Mouse (Mus musculus) naive thymus-derived CD4-positive, alpha-beta T cell, adult 2 months (primary cell): Measurements from ENCODE around the gene Rmdn3.
A peak's percentile ranks its signal among the peaks of the same experiment; 100 is the strongest.

Experiments used
- DNase-seq: peaks from one replicate; pipeline ENCODE4 v3.0.0-alpha.2; 2011; ENCODE audit warnings: low read depth

Rmdn3 gene

DNA sequence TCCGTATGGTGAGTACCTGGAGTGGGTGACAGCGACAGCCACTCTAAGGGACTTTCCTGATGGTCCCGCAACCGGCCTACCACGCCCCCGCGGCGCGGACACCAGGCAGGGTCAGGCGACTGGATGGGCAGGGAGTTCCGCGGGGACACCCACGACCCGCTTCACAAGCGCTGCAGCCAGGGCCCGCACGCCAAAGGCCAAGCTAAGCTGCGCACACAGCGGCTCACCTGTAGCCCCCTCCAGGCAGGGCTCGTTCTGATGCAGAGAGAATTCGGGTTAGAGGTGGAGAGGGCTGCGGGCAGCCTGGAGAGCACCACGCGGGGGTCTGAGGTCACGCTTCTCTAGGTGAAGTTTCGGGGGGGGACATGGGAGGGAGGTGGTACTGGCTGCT, 11.0 kb upstream of the Rmdn3 start:
- DNase-seq, result no peak

DNA sequence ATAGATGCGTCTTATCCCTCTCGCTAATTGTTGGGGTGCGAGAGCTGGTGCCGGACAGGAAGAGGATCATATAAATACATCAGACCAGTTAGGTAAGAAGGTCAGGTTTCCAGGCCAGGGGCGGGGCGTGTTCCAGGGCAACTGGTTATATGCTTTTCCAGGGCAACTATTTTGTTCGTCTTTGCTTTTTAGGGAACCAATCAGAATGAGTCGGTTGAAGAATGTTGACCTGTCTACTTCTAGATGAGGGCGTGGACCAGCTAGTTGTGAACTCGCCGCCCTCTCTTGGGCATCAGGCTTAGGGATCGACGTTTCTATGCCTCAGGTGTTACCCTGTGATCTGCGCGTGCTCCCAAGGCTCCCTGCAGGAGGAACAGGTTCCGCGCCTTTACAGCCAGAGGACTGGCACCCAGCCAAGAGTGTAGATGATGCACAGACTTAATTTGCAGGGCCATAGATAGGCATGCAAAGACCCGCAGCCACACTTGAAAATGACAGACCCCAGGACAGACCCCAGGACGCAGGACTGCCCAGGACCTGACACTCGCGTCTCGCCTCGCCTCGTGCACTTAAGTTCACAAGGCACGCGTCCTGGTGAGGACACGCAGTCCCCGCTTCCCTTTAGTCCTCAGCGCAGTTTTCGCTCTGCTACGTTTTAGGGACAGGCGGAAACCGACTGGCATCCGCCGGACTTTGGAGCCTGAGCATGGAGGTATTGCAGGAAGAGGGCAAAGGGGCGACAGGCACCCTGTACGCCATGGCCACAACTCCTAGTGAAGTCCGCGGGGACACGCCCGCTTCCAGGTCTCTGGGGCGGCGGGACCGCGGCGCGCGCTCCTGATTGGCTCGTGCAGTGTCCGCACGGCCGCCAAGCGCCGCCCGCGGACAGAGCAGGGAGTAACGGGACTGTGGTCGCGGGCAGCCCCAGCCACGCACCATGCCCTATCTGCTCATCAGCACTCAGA, 10.3 kb upstream of the Rmdn3 start, which contains the start of gene Gchfr:
Gene Gchfr, plus strand, starts transcription at position 873 of the 965 bp plus-strand sequence.
- DNase-seq, result peak; percentile 52

DNA sequence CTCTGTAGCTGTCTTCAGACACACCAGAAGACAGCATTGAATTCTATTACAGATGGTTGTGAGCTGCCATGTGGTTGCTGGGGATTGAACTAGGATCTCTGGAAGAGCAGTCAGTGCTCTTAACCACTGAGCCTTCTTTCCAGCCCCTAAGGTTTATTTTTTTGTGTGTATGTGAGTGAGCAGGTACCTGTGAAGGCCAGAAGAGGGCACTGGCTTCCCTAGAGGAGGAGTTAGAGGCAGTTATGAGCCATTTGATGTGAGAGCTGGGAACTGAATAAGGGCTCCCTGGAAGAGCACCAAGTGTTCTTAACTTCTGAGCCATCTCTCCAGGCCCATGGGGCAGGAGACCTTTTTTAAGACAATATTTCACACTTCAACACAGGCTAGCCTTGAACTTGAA, 8.6 kb upstream of the Rmdn3 start:
- no peak for DNase-seq

DNA sequence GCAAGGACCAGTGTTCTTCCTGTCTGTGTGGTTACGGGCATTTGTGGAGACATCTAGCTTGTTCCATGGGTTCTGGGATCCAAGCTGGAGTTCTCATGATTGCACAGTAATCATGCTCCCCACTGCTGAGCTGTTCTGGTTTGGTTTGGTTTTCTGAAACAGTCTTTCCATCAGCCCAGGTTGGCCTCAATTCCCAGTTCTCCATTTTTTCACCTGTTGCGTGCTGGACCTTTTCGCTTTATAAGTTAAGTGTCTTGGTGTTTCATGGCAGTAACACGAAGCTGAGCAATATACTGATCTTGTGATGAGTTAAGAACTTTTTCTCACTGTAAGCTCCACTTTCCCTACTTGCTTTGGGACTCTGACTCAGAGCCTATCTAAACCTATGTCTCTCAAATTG, 7.2 kb upstream of the Rmdn3 start:
- DNase-seq, result no peak

DNA sequence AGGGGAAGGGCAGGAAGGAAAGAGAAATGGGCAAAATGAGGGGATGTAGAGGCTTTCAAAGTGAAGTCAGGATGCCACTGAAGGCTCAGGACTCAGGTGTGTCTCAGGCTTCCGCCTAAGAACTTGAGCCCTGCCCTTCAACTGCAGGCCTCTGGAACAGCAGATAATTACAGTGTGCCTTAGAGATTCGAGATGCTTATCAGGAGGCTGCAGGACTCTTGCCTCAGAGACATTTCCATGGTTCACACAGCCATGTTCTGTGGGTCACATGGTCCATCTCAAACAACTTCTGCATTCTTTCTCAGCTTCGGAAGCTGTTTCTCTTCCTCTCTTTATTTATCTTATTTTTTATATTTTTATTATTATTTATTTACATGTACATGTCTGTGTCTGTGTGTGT, 6.3 kb upstream of the Rmdn3 start:
- DNase-seq, result no peak

DNA sequence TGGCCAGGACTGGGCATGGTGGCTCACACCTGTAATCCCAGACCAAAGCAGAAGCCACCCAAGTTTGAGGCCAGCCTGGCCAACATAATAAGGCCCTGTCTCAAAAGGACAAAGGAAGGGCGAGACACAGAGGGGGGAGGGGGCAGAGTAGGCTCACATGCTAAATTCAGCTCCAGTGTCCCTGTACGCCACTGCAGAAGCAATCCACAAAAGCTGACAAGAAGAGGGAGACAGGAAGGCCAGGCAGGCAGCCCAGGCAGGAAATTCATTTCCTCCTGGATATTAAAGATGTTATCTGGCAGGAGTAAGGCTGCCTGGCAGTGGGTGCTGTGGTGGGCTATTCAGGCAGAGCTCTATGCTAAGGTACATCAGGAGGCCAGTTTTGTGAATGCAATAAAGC, 4.4 kb upstream of the Rmdn3 start:
- no peak for DNase-seq

DNA sequence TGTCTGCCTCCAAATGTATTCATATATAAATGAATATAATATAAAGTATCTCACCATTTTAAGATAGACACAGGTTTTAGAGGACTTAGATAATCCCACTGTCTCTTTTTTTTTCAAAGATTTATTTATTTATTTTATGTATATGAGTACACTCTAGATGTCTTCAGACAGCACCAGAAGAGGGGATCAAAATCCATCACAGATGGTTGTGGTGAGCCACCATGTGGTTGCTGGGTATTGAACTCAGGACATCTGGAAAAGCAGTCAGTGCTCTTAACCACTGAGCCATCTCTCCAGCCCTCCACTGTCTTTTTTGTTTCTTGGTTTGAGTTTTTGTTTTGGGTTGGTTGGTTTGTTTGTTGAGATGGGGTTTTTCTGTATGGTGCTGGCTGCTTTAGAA, 1.0 kb upstream of the Rmdn3 start:
- DNase-seq, result peak; percentile 11

DNA sequence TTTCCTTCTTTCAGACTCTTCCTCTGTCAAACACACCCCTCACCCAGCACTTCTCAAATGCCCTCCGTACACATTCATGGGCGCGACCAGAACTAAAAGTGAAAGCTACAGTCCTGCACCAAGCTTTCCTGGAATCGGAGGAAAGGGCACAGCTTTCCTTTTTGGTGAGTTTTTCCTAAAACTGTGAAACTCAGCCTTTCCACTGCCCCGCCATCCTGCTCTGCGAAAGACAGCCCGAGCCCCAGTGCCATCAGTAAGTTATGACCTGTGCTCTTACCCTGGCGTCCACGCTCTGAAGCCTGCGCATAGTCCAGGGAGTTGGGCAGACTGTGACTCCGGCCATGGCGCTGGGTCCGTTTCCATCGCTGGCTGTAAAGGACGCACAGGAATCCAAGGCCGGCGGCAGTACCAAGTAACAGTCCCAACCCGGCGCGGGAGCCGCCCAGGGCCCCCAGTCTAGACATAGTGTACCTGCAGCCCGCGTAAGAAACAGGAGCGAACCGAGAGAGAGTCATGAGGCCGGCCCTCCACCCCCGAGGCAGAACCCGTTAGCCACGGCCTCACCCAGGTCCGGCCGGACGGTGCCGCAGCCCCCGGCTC, 653 bp downstream of the Rmdn3 start:
- no peak for DNase-seq

DNA sequence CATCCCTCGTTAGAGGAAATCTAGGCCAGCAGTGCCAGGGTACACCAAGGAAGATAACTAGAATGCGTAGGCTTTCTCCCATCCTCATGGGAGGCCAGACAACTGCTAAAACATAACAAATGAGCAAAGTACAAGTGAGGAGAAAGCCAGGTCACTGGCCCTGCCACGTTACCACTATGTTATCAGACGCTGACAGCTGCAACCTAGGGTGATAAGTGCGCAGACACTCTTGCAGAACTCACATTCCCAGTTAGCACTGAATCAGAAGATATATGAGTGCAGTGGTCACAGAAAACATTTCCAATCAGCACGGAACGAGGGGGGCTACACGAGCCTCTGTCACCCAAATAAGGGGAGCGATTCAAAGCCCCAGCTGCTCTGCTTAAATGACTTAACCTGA, 1.4 kb downstream of the Rmdn3 start:
- DNase-seq, result no peak

DNA sequence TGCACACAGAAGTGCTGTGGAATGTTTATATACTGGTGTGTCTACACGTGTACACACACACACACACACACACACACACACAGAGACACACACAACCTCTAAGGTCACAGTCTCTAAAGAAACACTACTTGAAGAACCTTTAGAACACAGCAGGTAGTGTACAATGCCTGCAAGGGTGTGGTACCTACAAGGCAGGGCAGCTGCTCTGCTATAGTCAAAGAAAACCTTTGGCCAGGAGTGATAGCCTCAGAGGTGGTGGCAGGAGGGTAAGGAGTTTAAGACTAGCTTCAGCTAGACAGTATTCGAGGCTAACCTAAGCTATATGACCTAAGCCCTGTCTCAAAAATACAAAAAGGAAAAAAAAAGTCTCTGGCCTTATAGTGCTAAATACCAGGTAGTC, 2.2 kb downstream of the Rmdn3 start:
- DNase-seq, result no peak

DNA sequence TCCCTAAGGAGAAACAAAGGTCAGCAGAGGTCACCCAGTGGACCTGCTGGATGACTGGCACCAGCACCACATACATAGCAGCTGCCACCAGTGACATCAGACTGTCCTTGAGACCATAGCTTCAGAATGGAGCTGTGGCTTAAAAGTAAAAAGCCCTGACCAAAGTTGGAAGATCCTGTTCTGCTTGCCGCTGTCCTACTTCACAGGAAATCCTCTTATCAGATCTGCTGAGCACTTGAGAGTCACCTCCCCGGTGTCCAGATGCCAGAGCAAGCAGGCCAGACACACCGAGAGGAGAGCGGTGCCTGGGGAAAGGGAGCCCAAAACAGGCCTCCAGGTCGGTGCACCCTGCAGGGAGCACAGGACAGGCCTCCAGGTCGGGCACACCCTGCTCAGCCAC, 4.6 kb downstream of the Rmdn3 start:
- DNase-seq, result no peak

DNA sequence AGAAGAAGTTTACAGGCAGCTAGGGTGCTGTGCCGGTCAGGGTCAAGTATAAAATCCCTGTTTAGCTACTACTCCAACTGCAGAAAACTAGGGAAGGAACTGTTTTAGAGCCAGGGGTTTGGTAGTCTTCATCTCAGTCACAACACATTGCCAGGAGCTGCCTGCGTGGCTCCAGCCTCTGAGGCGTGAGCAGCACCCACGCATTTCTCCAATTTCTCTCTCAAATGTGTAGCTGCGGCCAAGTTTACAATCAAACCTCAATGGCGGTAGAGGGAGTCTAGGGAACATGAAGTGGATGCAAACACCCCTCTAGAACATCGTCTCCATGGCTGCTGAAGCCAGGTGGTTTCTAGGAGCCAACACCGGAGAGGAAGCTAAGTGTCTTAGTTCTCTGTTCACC, 9.1 kb downstream of the Rmdn3 start:
- DNase-seq, result no peak

DNA sequence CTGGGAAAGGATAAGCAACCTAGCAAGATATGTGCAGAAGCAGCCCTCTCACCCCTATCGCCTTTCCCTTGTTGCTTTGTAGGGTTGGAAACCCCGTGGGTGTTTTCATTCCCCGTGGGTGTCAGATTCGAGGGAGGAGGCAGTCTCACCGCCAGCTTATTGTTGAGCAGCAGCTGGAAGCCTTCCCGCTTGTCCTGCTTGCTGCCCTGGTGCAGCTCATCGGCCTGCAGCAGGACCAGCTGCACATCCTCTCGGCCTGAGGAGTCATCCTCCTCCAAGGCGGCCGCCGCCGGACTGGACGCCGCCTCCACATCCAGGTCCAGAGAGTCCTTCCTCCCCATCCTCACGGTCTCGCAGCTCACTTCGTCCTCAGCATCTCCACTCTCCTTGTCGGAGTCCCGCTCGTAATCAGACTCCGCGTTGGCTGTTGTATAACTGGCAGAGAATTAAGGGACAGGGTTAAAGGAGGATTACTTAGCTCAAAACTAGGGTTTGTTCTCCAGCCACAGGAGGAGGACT, 9.6 kb downstream of the Rmdn3 start:
- DNase-seq, result no peak

DNA sequence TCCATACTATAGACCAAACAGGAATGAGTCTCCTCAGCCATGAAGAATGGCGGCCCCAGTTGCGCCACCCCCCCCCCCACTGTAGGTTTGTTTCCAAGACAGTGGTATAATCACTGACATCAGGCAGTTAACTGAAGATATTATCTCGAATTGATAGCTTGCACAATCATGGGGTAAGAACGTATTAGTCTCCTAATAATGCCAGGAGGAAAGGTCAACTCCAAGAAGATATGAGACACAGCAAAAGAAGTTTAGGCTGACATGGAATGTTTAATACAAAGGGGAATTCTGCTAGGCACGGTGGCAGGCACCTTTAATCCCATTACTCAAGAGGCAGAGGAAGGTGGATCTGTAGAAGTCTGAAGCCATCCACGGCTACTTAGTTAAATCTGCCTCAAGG, 10.4 kb downstream of the Rmdn3 start:
- DNase-seq, result no peak

DNA sequence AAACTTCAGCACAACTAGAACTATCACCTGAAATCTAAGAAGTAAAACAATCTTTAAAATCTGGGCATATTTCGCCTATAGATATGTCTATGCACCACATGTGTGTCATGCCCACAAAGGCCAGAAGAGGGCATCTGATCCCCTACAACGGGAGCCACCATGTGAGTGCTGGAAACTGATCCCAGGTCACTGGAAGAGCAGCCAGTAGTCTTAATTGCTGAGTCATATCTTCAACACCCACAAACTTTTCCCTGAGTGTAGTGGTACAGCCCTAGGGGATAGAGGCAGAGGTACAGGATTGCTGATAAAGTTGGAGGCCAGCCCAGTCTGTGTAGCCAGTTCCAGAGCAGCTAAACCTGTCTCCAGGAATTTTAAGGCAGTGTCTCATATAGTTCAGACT, 11.6 kb downstream of the Rmdn3 start:
- DNase-seq, result peak; percentile 21

DNA sequence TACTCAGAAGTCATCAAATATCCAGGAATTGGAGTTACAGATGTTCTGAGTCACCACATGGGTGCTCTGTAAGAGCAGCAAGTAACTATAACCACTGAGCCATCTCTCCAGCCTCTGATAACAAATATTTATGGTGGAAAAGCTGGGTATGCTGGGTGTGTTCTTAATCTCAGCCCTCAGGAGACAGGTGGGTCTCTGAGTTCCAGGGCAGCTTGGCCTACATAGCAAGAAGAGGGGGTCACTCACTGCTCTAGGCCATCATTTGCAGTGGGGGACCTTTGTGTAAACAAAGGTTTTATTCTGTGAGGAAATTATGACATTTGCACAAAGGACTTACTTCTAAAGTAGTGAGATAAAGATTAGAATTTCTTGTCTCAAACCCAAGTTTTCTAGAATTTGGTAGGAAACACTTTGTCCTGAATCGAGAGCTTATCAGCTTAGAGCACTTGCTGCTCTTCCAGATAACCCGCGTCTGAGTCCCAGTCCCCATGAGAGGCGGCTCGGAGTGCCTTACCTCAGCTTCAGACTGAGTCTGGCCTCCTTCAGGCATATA, 20.4 kb downstream of the Rmdn3 start:
- DNase-seq, result no peak

DNA sequence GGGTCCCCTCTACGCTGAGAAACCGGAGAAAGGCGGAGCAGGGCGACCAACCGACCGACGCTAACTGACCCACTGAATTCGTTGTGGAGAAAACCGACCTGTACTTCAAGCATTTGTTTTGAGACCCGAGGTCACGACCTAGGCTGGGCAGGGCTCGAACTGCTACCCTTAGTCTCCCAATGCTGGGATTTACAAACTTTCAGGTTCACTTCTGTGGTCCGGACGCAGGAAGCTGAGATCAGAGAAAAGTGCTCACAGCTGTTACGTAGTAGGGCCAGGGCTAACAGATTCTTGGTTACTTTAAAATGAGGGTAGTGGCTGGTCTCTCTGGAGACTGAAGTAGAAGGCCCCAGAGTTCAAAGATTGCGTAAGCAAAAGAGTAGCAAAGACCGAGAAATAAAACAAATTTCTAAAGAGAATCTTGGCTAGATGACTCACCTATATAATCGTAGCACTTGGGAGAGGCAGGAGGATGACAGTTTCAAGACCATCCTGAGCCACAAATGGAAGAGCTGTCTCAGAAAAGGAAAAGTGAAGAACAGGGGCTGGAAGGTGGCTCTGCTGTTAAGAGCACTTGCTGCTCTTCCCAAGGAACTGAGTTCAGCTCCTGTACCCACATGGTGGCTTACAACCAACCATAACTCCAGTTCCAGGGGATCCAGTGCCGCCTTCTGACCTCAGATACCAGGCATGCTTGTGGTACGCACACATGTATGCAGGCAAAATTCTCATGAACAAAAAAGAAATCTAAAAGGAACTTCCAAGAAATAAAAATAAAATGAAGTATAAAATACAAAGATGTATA, 43.5 kb downstream of the Rmdn3 start:
- DNase-seq, result peak; percentile 44

DNA sequence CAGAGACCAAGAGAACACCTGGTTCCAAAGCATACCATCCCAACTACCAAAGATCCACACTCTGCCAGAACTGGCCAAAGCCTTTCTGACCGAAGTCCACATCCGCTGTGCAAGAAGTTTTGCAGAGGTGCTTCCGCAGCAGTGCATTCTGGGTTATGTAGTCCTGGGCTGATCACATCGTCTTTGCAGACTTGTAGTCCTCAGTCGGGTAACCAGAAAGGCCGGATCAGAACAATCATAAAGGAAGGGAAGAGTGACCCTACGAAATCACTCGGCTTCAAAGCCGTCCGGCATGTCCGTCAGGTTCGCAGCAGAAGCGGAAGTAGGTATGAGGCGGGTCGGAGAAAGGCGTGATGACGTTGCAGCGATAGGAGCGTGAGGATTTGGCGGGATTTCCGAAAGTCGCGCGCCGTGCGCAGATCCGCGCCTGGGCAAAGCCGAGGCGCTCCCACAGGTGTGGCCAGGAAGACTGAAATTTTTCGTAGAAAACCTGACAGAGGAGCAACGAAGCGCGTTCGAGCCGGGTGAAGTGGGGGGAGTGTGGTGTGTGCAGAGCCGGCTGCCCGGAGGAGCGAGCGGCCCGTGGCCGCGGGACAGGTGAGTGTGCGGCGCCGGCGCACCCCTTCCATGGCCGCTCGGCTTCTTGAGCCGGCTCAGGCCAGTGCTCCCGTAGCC, 44.3 kb downstream of the Rmdn3 start, which contains the start of gene Rad51:
Gene Rad51, plus strand, starts transcription at position 356 of the 675 bp plus-strand sequence.
- peak; percentile 88 for DNase-seq

DNA sequence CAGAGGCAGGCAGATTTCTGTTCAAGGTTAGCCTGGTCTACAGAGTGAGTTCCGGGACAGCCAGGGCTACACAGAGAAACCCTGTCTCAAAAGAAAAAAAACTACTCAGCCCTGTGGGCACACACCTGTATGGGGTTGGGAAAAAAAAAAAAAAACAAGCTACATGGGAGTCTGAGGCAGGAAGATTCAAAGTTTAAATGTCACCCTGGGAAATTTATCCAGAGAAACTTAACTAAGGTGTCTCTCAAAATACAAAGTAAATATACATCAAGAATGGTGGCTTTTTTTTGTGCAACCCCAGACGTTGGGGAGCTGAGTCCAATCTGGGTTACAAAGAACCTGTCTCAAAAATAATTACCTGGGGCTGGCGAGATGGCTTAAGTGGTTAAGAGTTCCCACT, 45.8 kb downstream of the Rmdn3 start:
- no peak for DNase-seq

DNA sequence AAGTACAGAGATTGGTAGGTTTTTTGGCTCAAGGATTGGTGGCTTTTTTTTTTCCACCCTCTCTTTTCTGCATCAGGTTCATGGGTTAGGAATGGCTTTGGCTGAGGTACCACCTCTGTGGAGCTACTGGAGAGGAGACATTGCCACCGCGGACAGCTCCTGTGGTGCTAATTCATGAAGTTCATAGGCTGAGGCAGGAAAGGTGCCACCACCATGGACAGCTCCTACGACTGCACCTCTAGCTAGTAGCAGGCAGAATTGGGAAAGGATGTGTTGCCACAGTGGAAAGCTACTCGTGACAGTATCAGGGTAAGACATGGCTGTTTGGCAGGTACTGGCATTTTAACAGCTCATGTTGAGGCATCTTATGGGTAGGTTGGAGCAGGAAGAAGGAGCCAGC, 48.3 kb downstream of the Rmdn3 start:
- DNase-seq, result no peak

DNA sequence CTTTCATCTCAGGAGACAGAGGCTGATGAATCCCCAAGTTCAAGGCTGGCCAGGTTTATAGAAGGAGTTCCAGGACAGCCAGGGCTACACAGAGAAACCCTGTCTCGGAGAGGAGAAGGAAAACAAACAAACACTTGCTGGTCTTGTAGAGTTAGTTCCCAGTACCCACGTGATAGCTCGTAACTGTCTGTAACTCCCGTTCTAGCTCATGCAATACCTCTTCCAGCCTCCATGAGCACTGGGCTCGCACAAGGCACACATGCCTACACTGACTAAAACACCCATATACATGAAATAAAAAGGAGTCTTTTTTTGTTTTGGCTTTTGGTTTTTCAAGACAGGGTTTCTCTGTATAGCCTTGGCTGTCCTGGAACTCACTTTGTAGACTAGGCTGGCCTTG, 50.3 kb downstream of the Rmdn3 start:
- DNase-seq, result no peak

DNA sequence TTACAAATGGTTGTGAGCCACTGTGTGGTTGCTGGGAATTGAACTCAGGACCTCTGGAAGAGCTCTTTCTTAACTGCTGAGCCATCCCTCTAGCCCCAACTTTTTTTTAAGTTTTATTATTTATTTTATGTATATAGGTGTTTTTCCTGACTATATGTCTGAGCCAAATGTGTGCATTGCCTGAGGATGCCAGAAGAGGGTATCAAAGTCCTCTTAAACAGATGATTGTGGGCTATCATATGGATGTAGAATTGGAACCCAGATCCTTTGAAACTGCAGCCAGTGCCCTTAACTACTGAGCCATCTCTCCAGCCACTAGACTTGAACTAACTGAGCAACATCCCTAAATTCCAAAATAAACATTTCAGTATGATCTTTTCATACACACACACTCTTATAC, 55.3 kb downstream of the Rmdn3 start:
- no peak for DNase-seq
